Mouse (Mus musculus): ENCODE measurements at regions not wholly inside any gene's neighbourhood (a gene's known extent, or its start where the extent isn't known, plus 50 kb on each side); places are given as distances from the start of the nearest gene placed in this dataset.
A peak's percentile ranks its signal among the peaks of the same experiment; 100 is the strongest.

DNA sequence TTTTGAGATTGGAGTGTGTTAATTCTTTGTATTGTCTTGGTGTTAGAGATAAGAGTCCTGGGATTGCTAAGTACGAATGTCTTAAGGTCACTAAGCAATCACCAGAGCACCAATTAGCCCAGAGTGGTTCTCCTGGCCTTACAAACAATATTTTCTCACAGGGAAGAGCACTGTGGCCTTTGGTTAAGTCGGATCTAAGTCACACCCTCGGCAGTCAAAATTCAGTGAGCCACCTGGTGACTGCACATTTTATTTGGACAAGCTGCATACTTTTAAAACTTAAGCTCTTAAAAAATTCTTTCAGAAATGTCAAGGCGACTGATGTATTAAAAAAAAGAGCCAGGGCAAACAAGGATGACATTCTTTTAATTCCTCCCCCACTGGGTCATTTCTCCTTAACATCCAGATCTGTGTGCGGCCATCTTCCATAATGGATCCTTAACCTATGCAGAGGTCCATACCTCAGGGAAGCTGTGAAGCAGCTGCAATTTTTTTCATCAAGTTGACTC is 60.9 kb upstream of the Foxa2 start:
- Histone ChIP-seq H3K9me3 (replicated peaks; ENCODE audit: control insufficient read depth, low read length) (no peaks in the 10 kb centered on the region), H3K4me2 (ENCODE audit: low read depth, low read length) (no peak overlapping the region), H3K36me3 (replicated peaks; ENCODE audit: control insufficient read depth, insufficient read depth, low read length) (no peaks in the 10 kb centered on the region), H3K4me1 (ENCODE audit: control insufficient read depth, insufficient read depth) (no peaks in the 10 kb centered on the region), H3K4me3 (ENCODE audit: low read depth, low read length) (no peak overlapping the region), H3K9ac (replicated peaks; ENCODE audit: low read depth, low read length) (no peak overlapping the region), H3K27ac (ENCODE audit: low read depth) (no peak overlapping the region), H3K27me3 (ENCODE audit: control insufficient read depth, insufficient read depth, low read length) (no peaks in the 10 kb centered on the region)
- ATAC-seq (ENCODE audit: insufficient read depth, low read depth), result no peak
- 56% methylated on average over 5 of the region's 5 CpGs for WGBS
- no peak for DNase-seq (ENCODE audit: low spot score)
- no peak for TF ChIP-seq EP300 (IDR thresholded peaks at IDR 0.05; ENCODE audit: low read depth)
- TF ChIP-seq CTCF (IDR thresholded peaks at IDR 0.05; ENCODE audit: low read depth), result no peak

DNA sequence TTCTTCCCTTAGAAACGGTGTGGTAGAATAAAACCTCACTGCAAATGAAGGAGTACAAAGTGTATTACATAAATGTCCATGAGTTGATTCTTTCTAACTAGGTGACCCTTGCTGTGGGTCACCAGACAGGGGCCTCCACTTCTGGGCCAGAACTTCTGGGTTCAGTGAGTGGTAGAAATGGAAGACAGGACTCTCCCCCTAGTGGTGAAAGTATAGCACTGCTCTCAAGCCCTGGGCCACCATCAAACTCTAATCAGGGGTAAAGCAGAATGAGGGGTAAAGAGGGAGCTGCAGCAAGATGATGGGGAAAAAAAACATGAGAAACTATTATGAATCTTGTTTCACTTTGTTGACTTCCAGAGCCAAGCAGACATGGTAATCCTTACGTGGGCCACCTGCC is 63.4 kb upstream of the Foxa2 start:
- H3K4me3 ChIP-seq (ENCODE audit: low read depth, low read length), result no peak overlapping the region
- 77% methylated on average over 2 of the region's 2 CpGs for WGBS
- ATAC-seq (ENCODE audit: insufficient read depth, low read depth), result no peak
- TF ChIP-seq CTCF (IDR thresholded peaks at IDR 0.05; ENCODE audit: low read depth) (peak; percentile 49), EP300 (IDR thresholded peaks at IDR 0.05; ENCODE audit: low read depth) (no peak)
- peaks cover 2% of the 10 kb centered on the region; the same call in 1 of the 2 replicates for H3K4me1 ChIP-seq (ENCODE audit: control insufficient read depth, insufficient read depth)
- no peak for DNase-seq (ENCODE audit: low spot score)
- H3K27me3 ChIP-seq (ENCODE audit: control insufficient read depth, insufficient read depth, low read length), result no peaks in the 10 kb centered on the region
- no peaks in the 10 kb centered on the region for H3K36me3 ChIP-seq (replicated peaks; ENCODE audit: control insufficient read depth, insufficient read depth, low read length)
- H3K9me3 ChIP-seq (replicated peaks; ENCODE audit: control insufficient read depth, low read length), result no peaks in the 10 kb centered on the region
- H3K4me2 ChIP-seq (ENCODE audit: low read depth, low read length), result no peak overlapping the region
- no peak overlapping the region for H3K27ac ChIP-seq (ENCODE audit: low read depth)
- H3K9ac ChIP-seq (replicated peaks; ENCODE audit: low read depth, low read length), result no peak overlapping the region

DNA sequence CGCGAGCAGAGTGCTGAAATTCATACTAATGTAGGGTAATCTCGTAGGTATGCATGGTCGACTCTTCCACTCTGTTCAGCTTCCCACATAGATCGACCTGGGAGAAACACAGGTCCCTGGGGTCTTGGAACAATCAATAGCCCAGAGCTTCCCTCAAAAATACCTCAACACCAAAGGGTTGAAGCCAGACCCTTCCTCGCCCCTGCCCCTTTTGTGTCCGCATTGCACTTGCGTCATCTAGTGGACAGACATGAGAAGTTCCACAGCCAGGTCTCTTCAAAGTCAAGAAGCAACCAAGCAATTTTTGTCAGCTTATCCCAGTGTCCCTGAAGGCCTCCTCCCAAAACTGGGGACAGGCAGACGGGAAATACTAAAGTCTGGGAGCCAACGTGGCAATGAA is 65.1 kb upstream of the Foxa2 start:
- H3K4me2 ChIP-seq (ENCODE audit: low read depth, low read length), result peak overlapping the region; percentile 51
- H3K9ac ChIP-seq (replicated peaks; ENCODE audit: low read depth, low read length), result no peak overlapping the region
- no peaks in the 10 kb centered on the region for H3K9me3 ChIP-seq (replicated peaks; ENCODE audit: control insufficient read depth, low read length)
- DNase-seq (ENCODE audit: low spot score), result no peak
- H3K27ac ChIP-seq (ENCODE audit: low read depth), result no peak overlapping the region
- no peaks in the 10 kb centered on the region for H3K27me3 ChIP-seq (ENCODE audit: control insufficient read depth, insufficient read depth, low read length)
- TF ChIP-seq EP300 (IDR thresholded peaks at IDR 0.05; ENCODE audit: low read depth), result no peak
- peak; percentile 74 for TF ChIP-seq CTCF (IDR thresholded peaks at IDR 0.05; ENCODE audit: low read depth)
- 23% methylated on average over 10 of the region's 10 CpGs for WGBS
- no peaks in the 10 kb centered on the region for H3K36me3 ChIP-seq (replicated peaks; ENCODE audit: control insufficient read depth, insufficient read depth, low read length)
- ATAC-seq (ENCODE audit: insufficient read depth, low read depth), result no peak
- no peak overlapping the region for H3K4me3 ChIP-seq (ENCODE audit: low read depth, low read length)
- peaks cover 10% of the 10 kb centered on the region; the same call in 1 of the 2 replicates for H3K4me1 ChIP-seq (ENCODE audit: control insufficient read depth, insufficient read depth)

DNA sequence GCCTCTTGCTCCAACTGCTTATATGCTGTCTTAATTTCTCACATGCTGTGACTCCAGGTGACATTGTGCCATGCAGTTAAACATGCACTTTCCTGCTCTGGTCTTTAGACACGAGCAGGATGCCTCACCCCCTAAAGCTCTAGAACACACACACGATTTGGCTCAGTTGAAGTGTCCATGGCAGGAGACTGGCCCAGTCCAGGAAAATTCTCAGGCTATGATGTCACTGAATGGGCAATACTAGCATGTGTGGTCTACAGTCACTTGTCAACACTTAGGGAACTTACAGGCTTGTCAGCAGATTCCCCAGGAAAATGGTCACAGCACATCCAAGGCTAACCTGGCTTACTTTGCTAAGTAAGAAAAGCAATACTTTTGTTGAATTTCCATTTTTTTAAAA is 66.4 kb upstream of the Foxa2 start:
- H3K4me1 ChIP-seq (ENCODE audit: control insufficient read depth, insufficient read depth), result peaks cover 18% of the 10 kb centered on the region
- DNase-seq (ENCODE audit: low spot score) (peak; percentile 45), ATAC-seq (ENCODE audit: insufficient read depth, low read depth) (peak; percentile 69)
- H3K27ac ChIP-seq (ENCODE audit: low read depth), result no peak overlapping the region
- no peaks in the 10 kb centered on the region for H3K9me3 ChIP-seq (replicated peaks; ENCODE audit: control insufficient read depth, low read length)
- H3K4me3 ChIP-seq (ENCODE audit: low read depth, low read length), result no peak overlapping the region
- H3K9ac ChIP-seq (replicated peaks; ENCODE audit: low read depth, low read length), result no peak overlapping the region
- H3K4me2 ChIP-seq (ENCODE audit: low read depth, low read length), result no peak overlapping the region
- 10% methylated on average over 2 of the region's 2 CpGs for WGBS
- TF ChIP-seq CTCF (IDR thresholded peaks at IDR 0.05; ENCODE audit: low read depth) (no peak), EP300 (IDR thresholded peaks at IDR 0.05; ENCODE audit: low read depth) (no peak)
- no peaks in the 10 kb centered on the region for H3K36me3 ChIP-seq (replicated peaks; ENCODE audit: control insufficient read depth, insufficient read depth, low read length)
- no peaks in the 10 kb centered on the region for H3K27me3 ChIP-seq (ENCODE audit: control insufficient read depth, insufficient read depth, low read length)

DNA sequence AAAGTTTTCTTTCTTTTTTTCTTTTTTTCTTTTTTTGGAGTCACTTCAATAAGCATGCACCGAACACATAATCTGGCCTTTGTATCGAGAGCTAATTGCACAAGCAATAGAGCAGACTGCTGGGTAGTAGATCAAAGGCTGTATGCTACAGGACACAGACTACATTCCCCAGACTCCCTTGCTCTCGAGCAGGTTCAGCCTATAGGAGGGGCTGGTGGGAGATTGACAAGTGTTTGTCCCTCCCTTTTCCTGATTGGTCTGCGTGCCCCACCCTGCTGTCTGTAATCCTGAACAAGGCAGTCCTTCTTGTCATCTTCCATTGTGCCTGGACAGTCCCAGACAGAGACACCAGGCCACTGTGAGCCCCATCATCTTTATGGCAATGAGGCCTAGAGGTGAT is 67.8 kb upstream of the Foxa2 start:
- no peaks in the 10 kb centered on the region for H3K27me3 ChIP-seq (ENCODE audit: control insufficient read depth, insufficient read depth, low read length)
- H3K4me3 ChIP-seq (ENCODE audit: low read depth, low read length), result no peak overlapping the region
- DNase-seq (ENCODE audit: low spot score) (no peak), ATAC-seq (ENCODE audit: insufficient read depth, low read depth) (no peak)
- H3K4me1 ChIP-seq (ENCODE audit: control insufficient read depth, insufficient read depth), result peaks cover 18% of the 10 kb centered on the region
- H3K36me3 ChIP-seq (replicated peaks; ENCODE audit: control insufficient read depth, insufficient read depth, low read length), result no peaks in the 10 kb centered on the region
- 50% methylated on average over 4 of the region's 4 CpGs for WGBS
- TF ChIP-seq CTCF (IDR thresholded peaks at IDR 0.05; ENCODE audit: low read depth) (no peak), EP300 (IDR thresholded peaks at IDR 0.05; ENCODE audit: low read depth) (no peak)
- H3K4me2 ChIP-seq (ENCODE audit: low read depth, low read length), result no peak overlapping the region
- H3K9me3 ChIP-seq (replicated peaks; ENCODE audit: control insufficient read depth, low read length), result no peaks in the 10 kb centered on the region
- H3K9ac ChIP-seq (replicated peaks; ENCODE audit: low read depth, low read length), result no peak overlapping the region
- H3K27ac ChIP-seq (ENCODE audit: low read depth), result no peak overlapping the region

DNA sequence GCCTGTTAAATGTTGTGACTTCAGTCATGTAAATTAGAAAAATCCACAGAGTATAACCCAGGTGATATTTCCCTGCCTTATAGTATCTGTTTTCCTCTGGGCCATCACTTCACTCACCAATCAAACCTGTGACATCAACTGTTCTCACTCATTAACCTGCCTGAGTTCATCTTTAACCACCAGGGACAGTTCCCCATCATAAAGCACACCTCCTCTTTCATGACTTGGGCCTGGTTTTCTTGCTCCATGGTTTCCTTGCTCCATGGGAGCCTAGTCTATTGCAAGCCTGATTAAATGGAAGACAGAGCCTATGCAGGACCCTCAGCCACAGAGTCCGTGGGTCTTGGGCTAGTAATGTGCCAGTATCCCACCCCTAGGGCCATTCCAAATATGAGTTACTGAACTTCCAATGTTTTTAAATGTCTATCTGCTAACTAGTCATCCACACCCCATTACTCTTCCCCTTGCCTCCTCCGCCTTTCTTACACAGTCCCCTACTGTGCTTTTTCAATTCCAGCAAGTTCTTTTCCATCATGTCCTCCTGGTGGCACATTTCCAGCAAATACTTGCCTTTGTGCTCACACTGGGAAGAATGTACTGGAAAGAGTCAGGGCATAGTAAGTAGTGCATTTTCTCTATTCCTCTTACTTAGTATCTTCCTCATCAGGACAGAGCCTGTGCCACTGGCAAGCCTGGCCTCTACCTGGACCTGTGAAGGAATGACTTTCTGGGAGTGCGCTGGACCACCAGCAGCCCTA is 69.4 kb upstream of the Foxa2 start:
- Histone ChIP-seq H3K4me1 (ENCODE audit: control insufficient read depth, insufficient read depth) (peaks cover 18% of the 10 kb centered on the region), H3K4me3 (ENCODE audit: low read depth, low read length) (no peak overlapping the region), H3K36me3 (replicated peaks; ENCODE audit: control insufficient read depth, insufficient read depth, low read length) (no peaks in the 10 kb centered on the region), H3K27me3 (ENCODE audit: control insufficient read depth, insufficient read depth, low read length) (no peaks in the 10 kb centered on the region), H3K27ac (ENCODE audit: low read depth) (no peak overlapping the region), H3K9me3 (replicated peaks; ENCODE audit: control insufficient read depth, low read length) (no peaks in the 10 kb centered on the region), H3K9ac (replicated peaks; ENCODE audit: low read depth, low read length) (no peak overlapping the region), H3K4me2 (ENCODE audit: low read depth, low read length) (no peak overlapping the region)
- no peak for TF ChIP-seq EP300 (IDR thresholded peaks at IDR 0.05; ENCODE audit: low read depth)
- no peak for TF ChIP-seq CTCF (IDR thresholded peaks at IDR 0.05; ENCODE audit: low read depth)
- DNase-seq (ENCODE audit: low spot score), result no peak
- ATAC-seq (ENCODE audit: insufficient read depth, low read depth), result no peak
- 87% methylated on average over 3 of the region's 3 CpGs for WGBS

Data from heart, postnatal 0 days (tissue).